Mouse (Mus musculus) adrenal gland, adult 2 months (tissue): ENCODE data around the gene Ccnyl1. TPM values are rescaled to one million over a fixed set of nuclear protein-coding genes. Genes with fewer than 3 reads are reported as not detected.

ENCODE experiments used
- DNase-seq: peaks from one replicate; pipeline ENCODE4 v3.0.0; 2021
- polyA plus RNA-seq: library from polyadenylated mRNA; depleted of rRNA; stranded (reverse); fragments of >200 nt; gene quantifications from 2 replicates; pipeline ENCODE4 v1.2.3, GENCODE M21; 2012
- total RNA-seq, 2 experiments: library from RNA; stranded (reverse); gene quantifications; 2 replicates each; pipeline ENCODE4 v1.2.3; 2021

Ccnyl1 gene
- total and polyA plus RNA-seq, 3 experiments = 16.9 to 30.9 (median 17.2) TPM

- no peak for DNase-seq
These were observed 11.5 kb downstream of the Ccnyl1 start for GRCm38 (mm10) chr1:64701780-64702179.

- DNase-seq = peak; percentile 66
These were observed 15.0 kb downstream of the Ccnyl1 start for GRCm38 (mm10) chr1:64705230-64705629.

- no peak for DNase-seq
These were observed 16.4 kb downstream of the Ccnyl1 start for GRCm38 (mm10) chr1:64706610-64707009.

- no peak for DNase-seq
These were observed 19.6 kb downstream of the Ccnyl1 start for GRCm38 (mm10) chr1:64709891-64710290.

- DNase-seq = no peak
These were observed 21.9 kb downstream of the Ccnyl1 start for GRCm38 (mm10) chr1:64712006-64712760.

GRCm38 (mm10) chr1:64715458-64715857, 25.2 kb downstream of the Ccnyl1 start:
- DNase-seq = no peak

GRCm38 (mm10) chr1:64716589-64717304, 26.5 kb downstream of the Ccnyl1 start:
- DNase-seq = no peak

- peak; percentile 50 for DNase-seq
These were observed 27.2 kb downstream of the Ccnyl1 start for GRCm38 (mm10) chr1:64717504-64717903.

- DNase-seq = no peak
These were observed 30.9 kb downstream of the Ccnyl1 start for GRCm38 (mm10) chr1:64721034-64721587.

GRCm38 (mm10) chr1:64730046-64730445, 39.8 kb downstream of the Ccnyl1 start:
- DNase-seq = no peak

GRCm38 (mm10) chr1:64731341-64732020, 41.2 kb downstream of the Ccnyl1 start:
- no peak for DNase-seq

GRCm38 (mm10) chr1:64732161-64732560, 41.9 kb downstream of the Ccnyl1 start:
- DNase-seq = no peak

- DNase-seq = no peak
These were observed 42.5 kb downstream of the Ccnyl1 start for GRCm38 (mm10) chr1:64732637-64733200.

GRCm38 (mm10) chr1:64733453-64734245, 43.4 kb downstream of the Ccnyl1 start:
- no peak for DNase-seq

- DNase-seq = peak; percentile 67
These were observed 44.8 kb downstream of the Ccnyl1 start for GRCm38 (mm10) chr1:64734771-64735750.

- peak; percentile 80 for DNase-seq
These were observed 45.8 kb downstream of the Ccnyl1 start for GRCm38 (mm10) chr1:64735781-64736680.

- no peak for DNase-seq
These were observed 46.6 kb downstream of the Ccnyl1 start for GRCm38 (mm10) chr1:64736681-64737501.
